Mouse (Mus musculus) hindbrain, embryonic 15.5 days (tissue): ENCODE measurements around the gene Wnt4. TPM values are rescaled to one million over a fixed set of nuclear protein-coding genes. Genes with fewer than 3 reads are reported as not detected.

Source experiments
- polyA plus RNA-seq: library from polyadenylated mRNA; unstranded; fragments of >200 nt; fragmentation: Nextera tagmentation; extraction: Ambion mirVana; gene quantifications from 2 replicates; pipeline ENCODE4 v1.2.1, GENCODE M21; 2015

Wnt4 gene
- polyA plus RNA-seq, 1 experiment from 2014 or later, result 3.8 TPM

Other genes with a start within 250 kb of the Wnt4 start
- 3.9 and 4.1 TPM in 2 replicates for gene Zbtb40, start 228.7 kb upstream of the Wnt4 start, polyA plus RNA-seq
- gene Cdc42, start 80.2 kb downstream of the Wnt4 start, polyA plus RNA-seq, result 931 and 940 TPM in 2 replicates
- not detected in 2 replicates for gene Cela3a, start 132.3 kb downstream of the Wnt4 start, polyA plus RNA-seq
- gene Cela3b, start 153.1 kb downstream of the Wnt4 start, polyA plus RNA-seq, result not detected in 2 replicates
- not detected in 2 replicates for gene 1700013G24Rik, start 175.8 kb downstream of the Wnt4 start, polyA plus RNA-seq
- 6.0 and 6.9 TPM in 2 replicates for gene Hspg2, start 191.3 kb downstream of the Wnt4 start, polyA plus RNA-seq